ENCODE assay signal across 28 mouse cellular contexts in genomic region chr13:21309788-21310187, GRCm38 (mm10). TPM values are rescaled to one million over a fixed set of nuclear protein-coding genes. Genes with fewer than 3 reads are reported as not detected.
DNase-seq lines count a peak whose midpoint lies in the region; TF ChIP-seq lines count a peak whose summit lies in the region.
"Had no signal": no experiment of that assay in that cellular context is flagged by ENCODE, and none has a peak within 500 bp of the region (broad histone marks: within the 10 kb centered on the region; RNA-seq: fewer than 3 reads in every experiment).

No protein-coding gene starts in this region.

- dilution Hi-C loops in CH12.LX (cut with MboI; ENCODE audit: extremely low pct_ligation_motif_present, extremely low pct_unique_long_range_greater_than_20kb, low sequenced_read_pairs), result no loop called here

- no peaks in the 10 kb centered on the region for H3K27me3 ChIP-seq in CH12.LX (replicated peaks)
- H3K27me3 ChIP-seq in MEL (ENCODE audit: control insufficient read depth in 1 of 2, insufficient read depth in 2 of 2, low read length in 2 of 2), result no peaks in the 10 kb centered on the region; a peak in 1 of 4 replicates
- H3K27me3 ChIP-seq: embryonic facial prominence, embryonic 13.5 days; forebrain, embryonic 12.5 days; hindbrain, embryonic 12.5 days had no signal

- TF ChIP-seq POLR2A in CH12.LX (IDR thresholded peaks at IDR 0.05; ENCODE audit: low read depth, low read length) (no peak), MEL (IDR thresholded peaks at IDR 0.05; ENCODE audit: control insufficient read depth in 1 of 2, insufficient read depth in 1 of 2, low read depth in 1 of 2, low read length in 2 of 2, poor library complexity in 1 of 2) (no peak)

- no peak for TF ChIP-seq RAD21 in CH12.LX (IDR thresholded peaks at IDR 0.05; ENCODE audit: low read depth, low read length)
- no peak for TF ChIP-seq RAD21 in MEL (IDR thresholded peaks at IDR 0.05; ENCODE audit: low read depth, low read length)

- H3K4me2 ChIP-seq in CH12.LX (ENCODE audit: insufficient read depth, low read depth, poor library complexity, severe bottlenecking), result no peak overlapping the region
- H3K4me2 ChIP-seq: embryonic facial prominence, embryonic 13.5 days; forebrain, embryonic 12.5 days; hindbrain, embryonic 12.5 days had no signal

- in situ Hi-C loops in CH12.LX (cut with MboI; ENCODE audit: low pct_ligation_motif_present, low pct_unique_long_range_greater_than_20kb, low sequenced_read_pairs), result no loop called here

- no peak overlapping the region for H3K9ac ChIP-seq in CH12.LX (ENCODE audit: insufficient read depth, low read depth)
- no peak overlapping the region for H3K9ac ChIP-seq in MEL (ENCODE audit: control insufficient read depth, low read depth, low read length, poor library complexity, severe bottlenecking)
- H3K9ac ChIP-seq: embryonic facial prominence, embryonic 13.5 days; forebrain, embryonic 12.5 days; forebrain, postnatal 0 days; hindbrain, embryonic 12.5 days had no signal

- H3K4me3 ChIP-seq in CH12.LX (replicated peaks in 1 of 3; ENCODE audit: low read depth in 2 of 3, low read length in 2 of 3, poor library complexity in 1 of 3) (no peak overlapping the region), MEL (ENCODE audit: control insufficient read depth in 1 of 2, insufficient read depth in 1 of 2, low read depth in 2 of 2, low read length in 2 of 2) (no peak overlapping the region)
- H3K4me3 ChIP-seq: embryonic facial prominence, embryonic 13.5 days; forebrain, embryonic 12.5 days; heart, embryonic 10.5 days; hindbrain, embryonic 12.5 days had no signal

- H3K27ac ChIP-seq in CH12.LX (ENCODE audit: insufficient read depth, low read depth) (no peak overlapping the region), MEL (ENCODE audit: control insufficient read depth, low read depth, low read length) (no peak overlapping the region)
- H3K27ac ChIP-seq: embryonic facial prominence, embryonic 13.5 days; forebrain, embryonic 12.5 days; heart, embryonic 10.5 days; hindbrain, embryonic 12.5 days had no signal

- H3K79me2 ChIP-seq in CH12.LX (replicated peaks; ENCODE audit: control insufficient read depth, extremely low read depth, insufficient read depth, poor library complexity, severe bottlenecking) (no peaks in the 10 kb centered on the region), MEL (ENCODE audit: control insufficient read depth, insufficient read depth, low read length, poor library complexity) (no peaks in the 10 kb centered on the region)

- TF ChIP-seq EP300 in CH12.LX (IDR thresholded peaks at IDR 0.05; ENCODE audit: low read length) (no peak), MEL (IDR thresholded peaks at IDR 0.05; ENCODE audit: low read depth in 1 of 2, low read length in 2 of 2) (no peak)

- peaks cover 4 to 16% of the 10 kb centered on the region in 2 experiments; a peak in 3 of 4 replicates for H3K4me1 ChIP-seq in CH12.LX (ENCODE audit: control insufficient read depth in 1 of 2, insufficient read depth in 2 of 2)
- H3K4me1 ChIP-seq in MEL (ENCODE audit: control insufficient read depth in 1 of 2, insufficient read depth in 2 of 2, low read length in 2 of 2), result no peaks in the 10 kb centered on the region
- H3K4me1 ChIP-seq: embryonic facial prominence, embryonic 13.5 days; forebrain, embryonic 12.5 days; heart, embryonic 10.5 days; hindbrain, embryonic 12.5 days had no signal

- H3K9me3 ChIP-seq in CH12.LX (replicated peaks; ENCODE audit: low read length) (no peaks in the 10 kb centered on the region), MEL (replicated peaks; ENCODE audit: insufficient read depth, low read length) (no peaks in the 10 kb centered on the region)
- H3K9me3 ChIP-seq: embryonic facial prominence, embryonic 13.5 days; forebrain, embryonic 12.5 days; G1E; heart, embryonic 10.5 days; hindbrain, embryonic 12.5 days had no signal

- DNase-seq in CH12.LX (ENCODE audit: extremely low read depth), result peak; percentile 51
- peak; percentile 42 for DNase-seq in MEL (ENCODE audit: low read depth, low spot score)
- peak; percentile 18 for DNase-seq in ZHBTc4 (ENCODE audit: low read depth, low spot score)
- no peak for DNase-seq in gastrocnemius, postnatal 10 days
- no peak for DNase-seq in yolk sac, embryonic 10.5 days (ENCODE audit: low spot score)
- no peak for DNase-seq in thymus, postnatal 25 days
- DNase-seq: adrenal gland, postnatal 25 days; cerebellum, adult 11 months; cerebellum, adult 8-10 months; cerebellum, postnatal 36 days; forebrain, postnatal 0 days; gastrocnemius, postnatal 25 days; heart, postnatal 10 days; heart, postnatal 4 days; kidney, adult 8-10 months had no signal

- no peaks in the 10 kb centered on the region for H3K36me3 ChIP-seq in CH12.LX (replicated peaks in 1 of 2; ENCODE audit: control insufficient read depth in 1 of 2, insufficient read depth in 1 of 2, low read length in 1 of 2)
- peaks cover 0 to 2% of the 10 kb centered on the region in 2 experiments; a peak in 1 of 4 replicates for H3K36me3 ChIP-seq in MEL (ENCODE audit: control insufficient read depth in 1 of 2, insufficient read depth in 2 of 2, low read length in 2 of 2)
- H3K36me3 ChIP-seq: embryonic facial prominence, embryonic 13.5 days; forebrain, embryonic 12.5 days; G1E; heart, embryonic 10.5 days; hindbrain, embryonic 12.5 days had no signal

- TF ChIP-seq CTCF in CH12.LX (conservative IDR thresholded peaks at IDR 0.05 in 1 of 2, IDR thresholded peaks at IDR 0.05 in 1 of 2; ENCODE audit: low read depth in 2 of 2, low read length in 2 of 2) (no peak), MEL (IDR thresholded peaks at IDR 0.05 in 2 of 3, conservative IDR thresholded peaks at IDR 0.05 in 1 of 3; ENCODE audit: control insufficient read depth in 1 of 3, insufficient read depth in 1 of 3, low read depth in 2 of 3, low read length in 3 of 3, poor library complexity in 1 of 3, severe bottlenecking in 1 of 3) (no peak)

TF ChIP-seq in CH12.LX, 34 proteins besides CTCF, POLR2A, EP300 and RAD21:
- TF ChIP-seq MAFK (IDR thresholded peaks at IDR 0.05; ENCODE audit: insufficient replicate concordance, low read length) (peak; percentile 97), UBTF (IDR thresholded peaks at IDR 0.05; ENCODE audit: low read depth, low read length) (no peak)

TF ChIP-seq in MEL, 35 proteins besides CTCF, POLR2A, EP300 and RAD21:
- TF ChIP-seq GATA1 (IDR thresholded peaks at IDR 0.05; ENCODE audit: low read depth, low read length) (no peak), ELF1 (IDR thresholded peaks at IDR 0.05; ENCODE audit: low read depth, low read length) (no peak), MAFK (IDR thresholded peaks at IDR 0.05; ENCODE audit: borderline replicate concordance, low read depth, low read length) (peak; percentile 76)
TF ChIP-seq in MEL: peak in this region for 1.

RNA-seq across cellular contexts. Expression of gene Gpx6, which starts 2.1 kb away (rescaled TPM):
- total RNA-seq in CH12.LX (2012; rRNA removed) (0.29 TPM in 1 of 2 replicates, not detected in the other), CH12.LX (2014; rRNA removed) (1.3 and 1.4 TPM in 2 replicates), MEL (2012; rRNA removed) (not detected in 2 replicates)
- polyA plus RNA-seq in CH12.LX (2012; ENCODE audit: insufficient read length, low read depth) (1.2 and 2.2 TPM in 2 replicates), MEL (2012; ENCODE audit: insufficient read depth in 1 of 2, insufficient read length in 2 of 2, low read depth in 1 of 2, low replicate concordance in 2 of 2, missing spikeins in 1 of 2) (not detected)
- not detected for total RNA-seq in gastrocnemius, postnatal 10 days (2021)
- total RNA-seq: adrenal gland, adult 18-20 months; adrenal gland, postnatal 25 days; forebrain, postnatal 0 days; gastrocnemius, adult 18-20 months; gastrocnemius, postnatal 25 days; granulocyte monocyte progenitor cell, adult 5-6 weeks; heart, postnatal 10 days; heart, postnatal 4 days had no signal
- polyA plus RNA-seq: C2C12; forebrain, embryonic 12.5 days; G1E; heart, embryonic 10.5 days; heart, embryonic 14.5 days; inflammation-experienced regulatory T-cells, adult 6 months; intestine, postnatal 0 days had no signal

RNA-seq across cellular contexts. Expression of gene Gpx5, which starts 17.3 kb away (rescaled TPM):
- total RNA-seq in CH12.LX (2012; rRNA removed) (not detected in 2 replicates), CH12.LX (2014; rRNA removed) (not detected in 2 replicates), MEL (2012; rRNA removed) (not detected in 2 replicates)
- polyA plus RNA-seq in CH12.LX (2012; ENCODE audit: insufficient read length, low read depth) (not detected in 2 replicates), MEL (2012; ENCODE audit: insufficient read depth in 1 of 2, insufficient read length in 2 of 2, low read depth in 1 of 2, low replicate concordance in 2 of 2, missing spikeins in 1 of 2) (not detected)
- total RNA-seq in gastrocnemius, postnatal 10 days (2021), result not detected
- total RNA-seq: adrenal gland, adult 18-20 months; adrenal gland, postnatal 25 days; forebrain, postnatal 0 days; gastrocnemius, adult 18-20 months; gastrocnemius, postnatal 25 days; granulocyte monocyte progenitor cell, adult 5-6 weeks; heart, postnatal 10 days; heart, postnatal 4 days had no signal
- polyA plus RNA-seq: C2C12; embryonic facial prominence, embryonic 13.5 days; forebrain, embryonic 12.5 days; forebrain, postnatal 0 days; G1E; heart, embryonic 10.5 days; heart, embryonic 14.5 days; hindbrain, embryonic 12.5 days; hindbrain, embryonic 16.5 days; inflammation-experienced regulatory T-cells, adult 6 months; intestine, postnatal 0 days had no signal

RNA-seq across cellular contexts. Expression of gene Olfr1367, which starts 36.9 kb away (rescaled TPM):
- not detected in 2 replicates for total RNA-seq in CH12.LX (2012; rRNA removed)
- not detected in 2 replicates for total RNA-seq in CH12.LX (2014; rRNA removed)
- polyA plus RNA-seq in CH12.LX (2012; ENCODE audit: insufficient read length, low read depth), result not detected in 2 replicates
- not detected in 2 replicates for total RNA-seq in MEL (2012; rRNA removed)
- not detected for polyA plus RNA-seq in MEL (2012; ENCODE audit: insufficient read depth in 1 of 2, insufficient read length in 2 of 2, low read depth in 1 of 2, low replicate concordance in 2 of 2, missing spikeins in 1 of 2)
- not detected for total RNA-seq in gastrocnemius, postnatal 10 days (2021)
- total RNA-seq: adrenal gland, adult 18-20 months; adrenal gland, postnatal 25 days; forebrain, postnatal 0 days; gastrocnemius, adult 18-20 months; gastrocnemius, postnatal 25 days; granulocyte monocyte progenitor cell, adult 5-6 weeks; heart, postnatal 10 days; heart, postnatal 4 days had no signal
- polyA plus RNA-seq: C2C12; embryonic facial prominence, embryonic 13.5 days; forebrain, embryonic 12.5 days; forebrain, postnatal 0 days; G1E; heart, embryonic 10.5 days; heart, embryonic 14.5 days; hindbrain, embryonic 12.5 days; hindbrain, embryonic 16.5 days; inflammation-experienced regulatory T-cells, adult 6 months; intestine, postnatal 0 days had no signal

RNA-seq across cellular contexts. Expression of gene Zscan12, which starts 52.8 kb away (rescaled TPM):
- total RNA-seq in CH12.LX (2012; rRNA removed), result 9.9 and 10.2 TPM in 2 replicates
- total RNA-seq in CH12.LX (2014; rRNA removed), result 14.7 and 15.1 TPM in 2 replicates
- 10.6 and 10.7 TPM in 2 replicates for polyA plus RNA-seq in CH12.LX (2012; ENCODE audit: insufficient read length, low read depth)
- total RNA-seq in MEL (2012; rRNA removed), result 9.7 and 11.1 TPM in 2 replicates
- 1 to 10 TPM in 1 of 2 experiments, not detected in 1; 6.8 TPM for polyA plus RNA-seq in MEL (2012; ENCODE audit: insufficient read depth in 1 of 2, insufficient read length in 2 of 2, low read depth in 1 of 2, low replicate concordance in 2 of 2, missing spikeins in 1 of 2)
- total RNA-seq in gastrocnemius, postnatal 10 days (2021), result 1 to 10 TPM; 6.2 to 6.3 TPM

Comparison
In these comparisons a context has a peak if more than half of its experiments do, and no peak if none do; other contexts are left out.
1. DNase-seq: peak in CH12.LX (single experiment), MEL (single experiment) and ZHBTc4 (single experiment); none in gastrocnemius, postnatal 10 days (single experiment), yolk sac, embryonic 10.5 days (single experiment) and thymus, postnatal 25 days (single experiment).
2. Of the 35 proteins assayed by ChIP-seq in both MEL and CH12.LX: peak only in MEL: none; only in CH12.LX: none; in both: MAFK; in neither: 34.